Mouse (Mus musculus): ENCODE data around the gene Tcf23. TPM values are rescaled to one million over a fixed set of nuclear protein-coding genes. Genes with fewer than 3 reads are reported as not detected.

Gene Tcf23
- not detected for polyA plus RNA-seq (2017; shearing (Covaris generic))

GRCm38 (mm10) chr5:30968416-30968815 is at the start of gene Tcf23:
Gene Tcf23, plus strand, starts transcription at chr5:30968662.

DNA sequence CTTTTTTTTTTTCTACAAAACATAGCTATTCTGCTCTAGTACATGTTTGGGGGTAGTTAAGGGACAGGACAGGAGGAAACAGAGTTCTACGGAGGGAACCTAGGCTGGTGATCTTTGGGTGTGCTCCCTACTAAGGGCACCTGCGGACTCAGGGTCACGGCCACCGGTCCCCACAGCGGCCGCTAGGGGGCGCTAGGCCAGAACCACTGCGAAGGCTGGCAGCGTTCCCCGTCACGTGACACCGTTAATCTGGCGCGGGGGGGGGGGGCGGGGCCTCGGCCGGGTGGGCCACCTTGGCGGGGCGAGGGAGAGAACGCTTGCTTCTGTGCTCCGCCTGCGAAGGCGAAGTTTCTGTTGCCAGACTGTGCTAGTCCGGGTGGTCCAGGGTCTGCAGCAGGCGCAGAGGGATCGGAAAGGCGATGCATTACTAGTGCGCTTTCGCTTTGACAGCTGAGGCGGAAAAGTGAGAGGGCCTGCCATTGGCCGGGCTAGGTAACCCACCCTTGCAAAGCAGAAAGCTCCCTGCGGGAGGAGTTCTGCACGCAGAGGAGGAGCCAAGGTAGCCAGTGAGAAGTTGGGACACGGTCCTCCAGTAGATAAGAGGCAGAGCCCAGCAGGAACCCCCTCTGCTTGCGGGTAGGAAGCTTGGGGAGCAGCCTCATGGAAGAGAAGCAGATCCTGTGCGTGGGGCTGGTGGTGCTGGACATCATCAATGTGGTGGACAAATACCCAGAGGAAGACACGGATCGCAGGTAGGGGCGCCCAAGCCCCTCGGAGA is 47.0 kb upstream of the Tcf23 start, which contains the start of gene Khk:
Gene Khk, plus strand, starts transcription at position 176 of the 778 bp plus-strand sequence.

GRCm38 (mm10) chr5:30944956-30945781 is 23.3 kb upstream of the Tcf23 start, which contains the start of gene Cgref1:
Gene Cgref1, minus strand, starts transcription at chr5:30945591.

GRCm38 (mm10) chr5:30959966-30960501 is 8.4 kb upstream of the Tcf23 start, which contains the start of gene Preb:
Gene Preb, minus strand, starts transcription at chr5:30960361.

Other genes with a start within 250 kb of the Tcf23 start
- gene Mapre3, start 154.0 kb upstream of the Tcf23 start, polyA plus RNA-seq (2017; shearing (Covaris generic)): 15.2 TPM
- 41.2 TPM for gene Tmem214, start 100.7 kb upstream of the Tcf23 start, polyA plus RNA-seq (2017; shearing (Covaris generic))
- gene Agbl5, start 80.0 kb upstream of the Tcf23 start, polyA plus RNA-seq (2017; shearing (Covaris generic)): 9.7 TPM
- 261 TPM for gene Ost4, start 60.9 kb upstream of the Tcf23 start, polyA plus RNA-seq (2017; shearing (Covaris generic))
- 0.12 TPM for gene Emilin1, start 55.3 kb upstream of the Tcf23 start, polyA plus RNA-seq (2017; shearing (Covaris generic))
- 12.1 TPM for gene Khk, start 47.2 kb upstream of the Tcf23 start, polyA plus RNA-seq (2017; shearing (Covaris generic))
- gene Cgref1, start 23.1 kb upstream of the Tcf23 start, polyA plus RNA-seq (2017; shearing (Covaris generic)): 0.26 TPM
- 215 TPM for gene Preb, start 8.3 kb upstream of the Tcf23 start, polyA plus RNA-seq (2017; shearing (Covaris generic))
- 62.9 TPM for gene Atraid, start 79.7 kb downstream of the Tcf23 start, polyA plus RNA-seq (2017; shearing (Covaris generic))
- 5.3 TPM for gene Slc5a6, start 80.3 kb downstream of the Tcf23 start, polyA plus RNA-seq (2017; shearing (Covaris generic))
- gene Cad, start 86.1 kb downstream of the Tcf23 start, polyA plus RNA-seq (2017; shearing (Covaris generic)): 16.7 TPM
- not detected for gene Dnajc5g, start 137.6 kb downstream of the Tcf23 start, polyA plus RNA-seq (2017; shearing (Covaris generic))
- 1.3 TPM for gene Slc30a3, start 139.6 kb downstream of the Tcf23 start, polyA plus RNA-seq (2017; shearing (Covaris generic))
- not detected for gene Trim54, start 148.1 kb downstream of the Tcf23 start, polyA plus RNA-seq (2017; shearing (Covaris generic))
- gene Ucn, start 170.2 kb downstream of the Tcf23 start, polyA plus RNA-seq (2017; shearing (Covaris generic)): not detected
- 16.9 TPM for gene Mpv17, start 185.6 kb downstream of the Tcf23 start, polyA plus RNA-seq (2017; shearing (Covaris generic))
- not detected for gene Gm29609, start 211.2 kb downstream of the Tcf23 start, polyA plus RNA-seq (2017; shearing (Covaris generic))
- 96.4 TPM for gene Gtf3c2, start 211.5 kb downstream of the Tcf23 start, polyA plus RNA-seq (2017; shearing (Covaris generic))
- gene Snx17, start 224.6 kb downstream of the Tcf23 start, polyA plus RNA-seq (2017; shearing (Covaris generic)): 83.0 TPM
- gene Eif2b4, start 224.8 kb downstream of the Tcf23 start, polyA plus RNA-seq (2017; shearing (Covaris generic)): 46.4 TPM
- 24.6 TPM for gene Zfp513, start 233.6 kb downstream of the Tcf23 start, polyA plus RNA-seq (2017; shearing (Covaris generic))

Measured in effector memory CD4-positive, alpha-beta T cell, adult 5 months (primary cell).